Mouse (Mus musculus): Measurements from ENCODE around the gene Nhp2. TPM values are rescaled to one million over a fixed set of nuclear protein-coding genes. Genes with fewer than 3 reads are reported as not detected.

Gene Nhp2
- polyA plus RNA-seq, 1 experiment from 2014 or later, result 172 TPM

- ATAC-seq, result no peak
- no peak overlapping the region for H3K4me3 ChIP-seq (replicated peaks)
- 68% methylated on average over 9 of the region's 9 CpGs for WGBS
- no peaks in the 10 kb centered on the region for H3K9me3 ChIP-seq
- no peak overlapping the region for H3K9ac ChIP-seq
- peaks cover 18% of the 10 kb centered on the region for H3K4me1 ChIP-seq (replicated peaks)
- no peaks in the 10 kb centered on the region; the same call in 1 of the 2 replicates for H3K36me3 ChIP-seq
- H3K4me2 ChIP-seq (replicated peaks), result no peak overlapping the region
- H3K27me3 ChIP-seq (replicated peaks), result no peaks in the 10 kb centered on the region
- H3K27ac ChIP-seq, result no peak overlapping the region
Observed at GRCm38 (mm10) chr11:51643202-51643601, 23.7 kb downstream of the Nhp2 start.

- H3K9me3 ChIP-seq, result no peaks in the 10 kb centered on the region
- no peaks in the 10 kb centered on the region for H3K27me3 ChIP-seq (replicated peaks)
- 53% methylated on average over 15 of the region's 15 CpGs for WGBS
- H3K4me3 ChIP-seq (replicated peaks), result no peak overlapping the region
- no peak overlapping the region; the same call in 1 of the 2 replicates for H3K9ac ChIP-seq
- no peak overlapping the region; the same call in 1 of the 2 replicates for H3K4me2 ChIP-seq (replicated peaks)
- peaks cover 22% of the 10 kb centered on the region for H3K4me1 ChIP-seq (replicated peaks)
- ATAC-seq, result no peak
- no peaks in the 10 kb centered on the region; the same call in 1 of the 2 replicates for H3K36me3 ChIP-seq
- no peak overlapping the region for H3K27ac ChIP-seq
Observed at GRCm38 (mm10) chr11:51643761-51644160, 24.2 kb downstream of the Nhp2 start.

DNA sequence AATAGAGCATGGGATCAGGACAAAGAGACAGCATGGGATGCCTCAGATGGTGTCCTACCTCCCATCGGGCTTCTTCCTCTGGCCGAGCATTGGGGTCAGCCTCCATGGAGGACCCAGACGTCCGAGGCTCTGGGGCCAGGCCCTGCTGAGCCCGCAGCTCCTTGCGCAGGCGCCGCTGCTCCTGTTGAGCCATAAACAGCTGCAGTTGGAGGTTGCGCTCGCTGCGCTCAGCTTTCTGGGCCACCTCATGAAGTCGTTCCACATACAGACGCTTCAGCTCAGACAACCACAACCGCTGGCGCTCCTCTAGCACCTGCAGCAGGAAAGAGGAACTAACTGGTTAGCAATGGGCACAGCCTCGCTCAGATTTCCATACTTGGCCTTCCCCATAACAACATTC, 24.7 kb downstream of the Nhp2 start:
- no peak overlapping the region for H3K4me3 ChIP-seq (replicated peaks)
- ATAC-seq, result no peak
- H3K9me3 ChIP-seq, result no peaks in the 10 kb centered on the region
- 85% methylated on average over 16 of the region's 16 CpGs for WGBS
- no peaks in the 10 kb centered on the region for H3K27me3 ChIP-seq (replicated peaks)
- no peak overlapping the region; the same call in 1 of the 2 replicates for H3K4me2 ChIP-seq (replicated peaks)
- no peak overlapping the region for H3K9ac ChIP-seq
- peaks cover 27% of the 10 kb centered on the region for H3K4me1 ChIP-seq (replicated peaks)
- H3K36me3 ChIP-seq, result no peaks in the 10 kb centered on the region; the same call in 1 of the 2 replicates
- no peak overlapping the region for H3K27ac ChIP-seq

GRCm38 (mm10) chr11:51645293-51645692, 25.8 kb downstream of the Nhp2 start:
- Histone ChIP-seq H3K9me3 (no peaks in the 10 kb centered on the region), H3K27me3 (replicated peaks) (no peaks in the 10 kb centered on the region), H3K9ac (no peak overlapping the region), H3K27ac (no peak overlapping the region), H3K4me3 (replicated peaks) (no peak overlapping the region), H3K4me1 (replicated peaks) (peaks cover 35% of the 10 kb centered on the region), H3K36me3 (no peaks in the 10 kb centered on the region; the same call in 1 of the 2 replicates), H3K4me2 (replicated peaks) (no peak overlapping the region)
- 66% methylated on average over 13 of the region's 13 CpGs for WGBS
- ATAC-seq, result no peak

DNA sequence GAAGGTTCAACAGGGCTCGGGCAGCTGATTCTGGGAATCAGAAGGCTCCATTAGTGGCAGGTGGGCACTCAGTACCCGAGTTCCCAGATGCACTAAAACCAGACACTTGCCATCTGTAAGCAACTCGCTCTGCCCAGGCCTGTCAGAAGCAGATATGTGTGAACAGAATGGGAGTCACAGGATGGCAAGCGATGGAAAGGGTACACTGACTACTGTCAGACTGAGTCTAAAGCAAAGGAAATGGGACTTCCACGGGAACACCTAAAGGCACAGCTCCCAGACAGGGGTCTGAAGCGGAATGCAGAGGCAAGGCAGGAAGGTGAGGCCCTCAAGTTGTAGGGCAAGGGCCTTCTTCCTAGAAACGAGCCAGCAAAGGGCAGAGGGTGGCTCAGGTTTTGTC, 26.7 kb downstream of the Nhp2 start:
- 79% methylated on average over 7 of the region's 7 CpGs for WGBS
- H3K4me3 ChIP-seq (replicated peaks), result no peak overlapping the region
- H3K4me1 ChIP-seq (replicated peaks), result peaks cover 36% of the 10 kb centered on the region
- H3K27ac ChIP-seq, result no peak overlapping the region
- H3K4me2 ChIP-seq (replicated peaks), result no peak overlapping the region
- H3K9me3 ChIP-seq, result no peaks in the 10 kb centered on the region
- H3K27me3 ChIP-seq (replicated peaks), result no peaks in the 10 kb centered on the region
- H3K9ac ChIP-seq, result no peak overlapping the region
- ATAC-seq, result no peak
- no peaks in the 10 kb centered on the region; the same call in 1 of the 2 replicates for H3K36me3 ChIP-seq

GRCm38 (mm10) chr11:51646751-51647667, 27.5 kb downstream of the Nhp2 start:
- H3K9ac ChIP-seq, result no peak overlapping the region
- H3K36me3 ChIP-seq, result no peaks in the 10 kb centered on the region; the same call in 1 of the 2 replicates
- WGBS, result 58% methylated on average over 15 of the region's 15 CpGs
- peak overlapping the region; percentile 19; the same call in 1 of the 2 replicates for H3K4me2 ChIP-seq (replicated peaks)
- peaks cover 36% of the 10 kb centered on the region for H3K4me1 ChIP-seq (replicated peaks)
- no peaks in the 10 kb centered on the region for H3K9me3 ChIP-seq
- H3K27ac ChIP-seq, result peak overlapping the region; percentile 51
- no peak overlapping the region for H3K4me3 ChIP-seq (replicated peaks)
- ATAC-seq, result no peak
- no peaks in the 10 kb centered on the region for H3K27me3 ChIP-seq (replicated peaks)

DNA sequence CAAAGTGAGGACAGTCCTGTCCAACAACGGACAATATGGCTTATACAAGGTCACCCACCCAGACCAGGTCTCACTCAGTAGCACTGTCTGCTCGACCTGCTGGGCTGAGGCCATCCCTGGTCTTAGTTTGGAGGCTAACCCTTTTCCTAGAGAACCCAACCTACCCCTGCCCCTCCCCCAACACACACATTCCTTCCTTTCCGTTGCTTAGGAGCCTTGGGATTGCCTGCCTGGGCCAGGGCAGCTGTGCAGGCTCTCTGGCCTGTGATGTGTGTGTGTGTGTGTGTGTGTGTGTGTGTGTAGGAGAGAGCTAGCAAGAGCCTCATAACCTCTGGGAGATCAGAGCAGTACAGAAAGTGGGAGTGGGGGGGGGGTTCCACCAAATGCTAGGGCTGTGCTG, 29.0 kb downstream of the Nhp2 start:
- Histone ChIP-seq H3K9me3 (no peaks in the 10 kb centered on the region), H3K27me3 (replicated peaks) (no peaks in the 10 kb centered on the region), H3K4me3 (replicated peaks) (no peak overlapping the region), H3K4me1 (replicated peaks) (peaks cover 34% of the 10 kb centered on the region), H3K36me3 (no peaks in the 10 kb centered on the region), H3K4me2 (replicated peaks) (peak overlapping the region; percentile 97), H3K9ac (no peak overlapping the region; the same call in 1 of the 2 replicates), H3K27ac (no peak overlapping the region)
- no peak for ATAC-seq
- 24% methylated on average over 3 of the region's 3 CpGs for WGBS

DNA sequence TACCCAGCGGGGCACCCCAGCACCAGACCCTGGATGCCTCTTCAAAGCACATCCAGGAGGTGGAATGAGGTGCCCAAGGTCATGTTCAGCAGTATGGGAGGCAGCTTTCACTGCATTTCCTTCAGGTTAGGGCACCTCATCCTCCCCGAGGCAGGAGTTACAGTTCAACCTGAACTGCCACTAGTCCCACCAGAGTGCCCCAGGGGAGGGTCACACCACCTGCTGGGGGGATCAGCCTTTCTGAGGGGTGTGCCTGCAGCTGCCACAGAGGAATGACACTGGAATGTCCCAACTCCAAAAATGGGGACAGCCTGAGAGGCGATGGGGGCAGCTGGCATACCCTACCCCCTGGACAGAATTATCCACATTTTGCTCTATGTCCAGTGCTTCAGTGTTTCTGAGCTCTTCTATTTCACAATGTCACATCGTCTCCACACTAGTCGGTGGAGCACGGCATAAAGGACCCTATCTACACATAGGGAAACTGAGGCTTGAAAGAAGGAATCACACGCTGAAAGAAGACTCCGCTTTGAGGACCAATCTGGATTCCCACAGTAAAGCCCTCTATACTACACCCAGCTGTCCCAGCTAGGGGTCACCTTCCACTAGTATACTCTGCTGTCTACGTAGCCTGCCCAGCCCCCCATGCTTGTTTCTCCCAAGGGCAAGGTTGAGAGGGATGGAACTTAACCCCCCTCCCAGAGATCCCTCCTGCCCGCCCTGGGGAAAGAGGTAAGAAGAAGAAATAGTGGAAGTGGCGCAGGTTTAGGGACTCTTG, 29.8 kb downstream of the Nhp2 start:
- peak overlapping the region; percentile 78 for H3K4me3 ChIP-seq (replicated peaks)
- no peaks in the 10 kb centered on the region for H3K27me3 ChIP-seq (replicated peaks)
- no peaks in the 10 kb centered on the region for H3K36me3 ChIP-seq
- H3K27ac ChIP-seq, result peak overlapping the region; percentile 90; the same call in 1 of the 2 replicates
- H3K4me2 ChIP-seq (replicated peaks), result peak overlapping the region; percentile 97
- 43% methylated on average over 11 of the region's 11 CpGs for WGBS
- peak overlapping the region; percentile 67 for H3K9ac ChIP-seq
- H3K9me3 ChIP-seq, result no peaks in the 10 kb centered on the region
- no peak for ATAC-seq
- peaks cover 31% of the 10 kb centered on the region for H3K4me1 ChIP-seq (replicated peaks)

GRCm38 (mm10) chr11:51649889-51650199, 30.3 kb downstream of the Nhp2 start:
- no peaks in the 10 kb centered on the region for H3K9me3 ChIP-seq
- ATAC-seq, result 0 out of 2 replicates have a peak, but pooled peaks have one; percentile 9
- 5% methylated on average over 7 of the region's 7 CpGs for WGBS
- peaks cover 31% of the 10 kb centered on the region for H3K4me1 ChIP-seq (replicated peaks)
- H3K27me3 ChIP-seq (replicated peaks), result no peaks in the 10 kb centered on the region
- H3K4me3 ChIP-seq (replicated peaks), result peak overlapping the region; percentile 78
- H3K27ac ChIP-seq, result peak overlapping the region; percentile 90
- peak overlapping the region; percentile 97 for H3K4me2 ChIP-seq (replicated peaks)
- peak overlapping the region; percentile 67 for H3K9ac ChIP-seq
- no peaks in the 10 kb centered on the region for H3K36me3 ChIP-seq

DNA sequence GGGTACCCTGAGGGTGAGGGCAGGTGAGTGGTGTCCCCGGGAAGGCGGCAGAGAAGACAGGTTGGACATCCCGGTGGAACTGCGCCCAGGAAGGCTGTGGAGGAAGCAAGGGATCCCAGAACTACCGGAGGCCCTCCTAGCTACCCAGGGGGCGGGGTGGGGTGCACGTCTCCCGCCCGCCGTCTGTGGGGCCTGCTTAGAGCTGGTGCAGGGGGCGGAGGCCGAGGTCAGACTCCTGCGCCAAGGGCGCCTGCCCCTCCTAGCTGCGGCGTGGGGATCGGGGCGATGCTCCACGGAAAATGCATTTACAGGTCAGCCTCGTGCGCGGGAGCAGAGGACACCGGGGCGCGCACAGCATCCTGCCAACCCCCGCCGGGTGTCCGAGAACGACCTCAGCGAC, 30.7 kb downstream of the Nhp2 start:
- no peaks in the 10 kb centered on the region for H3K9me3 ChIP-seq
- no peaks in the 10 kb centered on the region for H3K27me3 ChIP-seq (replicated peaks)
- H3K36me3 ChIP-seq, result no peaks in the 10 kb centered on the region
- peak overlapping the region; percentile 97 for H3K4me2 ChIP-seq (replicated peaks)
- peak; percentile 64 for ATAC-seq
- peak overlapping the region; percentile 90 for H3K27ac ChIP-seq
- WGBS, result 1% methylated on average over 30 of the region's 30 CpGs
- peaks cover 29% of the 10 kb centered on the region for H3K4me1 ChIP-seq (replicated peaks)
- peak overlapping the region; percentile 67 for H3K9ac ChIP-seq
- peak overlapping the region; percentile 78 for H3K4me3 ChIP-seq (replicated peaks)

DNA sequence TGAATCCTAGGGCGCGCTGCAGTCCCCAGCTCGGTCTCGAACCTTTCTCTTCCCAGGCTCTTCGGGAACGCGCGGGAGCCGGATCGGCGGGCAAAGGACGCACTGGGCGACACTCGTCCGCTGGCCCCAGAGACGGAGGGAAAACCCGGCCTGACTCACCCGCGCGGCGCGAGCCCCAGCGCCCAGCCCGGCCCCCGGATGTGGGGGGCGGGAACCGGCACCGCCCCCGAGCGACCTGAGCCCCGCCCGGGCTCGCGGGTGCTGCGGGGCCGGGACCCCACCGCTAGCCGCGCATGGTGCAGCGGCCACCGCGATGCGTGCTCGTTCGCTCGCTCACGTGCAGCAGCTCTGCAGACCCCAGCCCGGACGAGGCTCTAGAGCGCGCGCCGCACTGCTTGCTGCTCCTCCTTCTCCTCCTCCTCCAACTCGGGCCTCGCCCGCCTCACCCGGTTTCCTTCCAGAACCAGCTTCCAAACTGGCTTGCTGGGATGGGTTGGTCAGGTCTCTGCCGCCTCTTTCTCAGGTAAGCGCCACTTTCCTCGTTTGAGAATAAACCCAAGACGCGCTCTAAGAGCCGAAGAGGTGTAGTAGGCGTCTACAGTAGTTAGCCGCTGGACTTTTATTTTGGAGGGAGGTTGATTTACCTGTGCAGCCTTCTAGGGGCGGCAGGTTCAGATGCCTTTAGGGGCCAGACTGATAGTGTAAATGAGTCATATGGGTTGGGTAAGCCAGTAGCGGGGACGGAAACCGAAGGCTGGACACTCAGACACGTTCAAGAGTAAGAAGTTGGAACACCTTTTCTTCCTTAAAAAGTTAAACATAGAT, 31.4 kb downstream of the Nhp2 start, which contains the start of the genes N4bp3 and D930048N14Rik:
Gene N4bp3, minus strand, starts transcription at position 152 of the 825 bp plus-strand sequence.
Gene D930048N14Rik, plus strand, starts transcription at position 264 of the 825 bp plus-strand sequence.
- H3K27ac ChIP-seq, result peak within 1 kb of the TSS; percentile 90
- peak within 1 kb of the TSS; percentile 78 for H3K4me3 ChIP-seq (replicated peaks)
- no peaks in the 10 kb centered on the region for H3K36me3 ChIP-seq
- no peaks in the 10 kb centered on the region for H3K27me3 ChIP-seq (replicated peaks)
- H3K4me2 ChIP-seq (replicated peaks), result peak within 1 kb of the TSS; percentile 97
- ATAC-seq, result peak; percentile 90
- H3K4me1 ChIP-seq (replicated peaks), result peaks cover 24% of the 10 kb centered on the region
- no peaks in the 10 kb centered on the region for H3K9me3 ChIP-seq
- under 1% methylated on average over 70 of the region's 70 CpGs for WGBS
- peak within 1 kb of the TSS; percentile 67 for H3K9ac ChIP-seq
